Mouse (Mus musculus): ENCODE results near the gene Brd3os. TPM values are rescaled to one million over a fixed set of nuclear protein-coding genes. Genes with fewer than 3 reads are reported as not detected.

The Brd3os gene
- polyA plus RNA-seq, 1 experiment from 2014 or later, result 6.1 TPM

Other genes starting within 250 kb of the Brd3os start
- 9.5 and 9.6 TPM in 2 replicates for gene Sardh, start 194.0 kb upstream of the Brd3os start, polyA plus RNA-seq (2015; fragmentation: Nextera tagmentation; extraction: Ambion mirVana)
- 5.4 and 6.1 TPM in 2 replicates for gene Vav2, start 15.3 kb upstream of the Brd3os start, polyA plus RNA-seq (2015; fragmentation: Nextera tagmentation; extraction: Ambion mirVana)
- gene Brd3, start 65.3 kb downstream of the Brd3os start, polyA plus RNA-seq (2015; fragmentation: Nextera tagmentation; extraction: Ambion mirVana), result 85.7 and 91.2 TPM in 2 replicates
- gene Wdr5, start 72.8 kb downstream of the Brd3os start, polyA plus RNA-seq (2015; fragmentation: Nextera tagmentation; extraction: Ambion mirVana), result 49.6 and 50.2 TPM in 2 replicates
- gene Rxra, start 234.1 kb downstream of the Brd3os start, polyA plus RNA-seq (2015; fragmentation: Nextera tagmentation; extraction: Ambion mirVana), result 11.7 and 12.5 TPM in 2 replicates

Data from intestine, embryonic 15.5 days (tissue).